Mouse (Mus musculus): ENCODE measurements around the gene Grip1. TPM values are rescaled to one million over a fixed set of nuclear protein-coding genes. Genes with fewer than 3 reads are reported as not detected.

Gene Grip1
- polyA plus RNA-seq, 1 experiment from 2014 or later: 0.86 TPM

DNA sequence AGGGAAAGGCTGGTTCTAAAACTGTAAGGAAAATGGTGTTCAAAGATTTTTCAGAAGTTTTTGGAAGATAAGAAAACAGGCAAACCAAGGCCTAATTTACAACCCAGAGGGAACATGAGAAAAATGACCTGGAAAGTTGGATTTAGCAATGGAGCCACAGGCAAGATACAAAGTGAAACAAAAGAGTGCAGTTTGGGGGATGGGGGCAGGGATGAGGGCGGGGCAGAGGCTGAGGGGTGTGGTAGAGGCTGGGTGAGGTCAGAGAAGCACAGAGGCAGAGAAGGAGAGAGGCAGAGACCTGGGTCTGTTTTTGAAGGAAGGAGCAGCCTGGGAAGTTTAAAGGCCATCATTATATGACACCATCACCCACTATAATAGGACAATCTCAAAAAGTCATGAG is 377.5 kb downstream of the Grip1 start:
- H3K36me3 ChIP-seq (replicated peaks; ENCODE audit: insufficient read depth, low read length): no peaks in the 10 kb centered on the region
- no peak for DNase-seq
- no peak overlapping the region for H3K4me3 ChIP-seq (ENCODE audit: low read depth, low read length)
- H3K27ac ChIP-seq (ENCODE audit: low read depth): no peak overlapping the region
- no peaks in the 10 kb centered on the region for H3K9me3 ChIP-seq (ENCODE audit: low read length)
- no peak overlapping the region for H3K9ac ChIP-seq (replicated peaks)
- 81% methylated on average over 1 of the region's 1 CpGs for WGBS (ENCODE audit: insufficient replicate concordance)
- H3K4me1 ChIP-seq (ENCODE audit: insufficient read depth): no peaks in the 10 kb centered on the region
- H3K4me2 ChIP-seq (ENCODE audit: low read depth, low read length): no peak overlapping the region
- ATAC-seq: no peak
- TF ChIP-seq EP300 (IDR thresholded peaks at IDR 0.05; ENCODE audit: low read depth) (no peak), CTCF (IDR thresholded peaks at IDR 0.05; ENCODE audit: low read depth) (no peak)
- no peaks in the 10 kb centered on the region for H3K27me3 ChIP-seq (ENCODE audit: insufficient read depth, low read length)

DNA sequence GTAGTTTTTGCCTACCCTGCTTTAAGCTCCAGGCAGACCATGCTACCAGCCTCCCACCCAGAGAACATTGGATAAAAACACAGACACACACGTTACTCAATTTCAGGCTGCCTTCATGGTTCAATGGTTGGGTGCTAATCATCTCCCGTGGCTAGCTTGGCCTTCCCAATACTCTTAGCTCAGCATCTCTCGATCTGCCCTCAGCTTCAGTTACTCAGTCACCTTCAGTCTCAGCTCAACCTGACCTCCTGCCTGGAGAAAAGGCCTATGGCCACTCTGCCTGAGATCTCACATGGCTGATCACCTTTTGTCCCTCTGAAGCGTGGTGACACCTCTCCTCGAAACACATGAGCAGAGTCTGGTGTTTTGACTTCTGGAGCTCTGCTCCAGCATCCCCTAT is 379.7 kb downstream of the Grip1 start:
- Histone ChIP-seq H3K4me3 (ENCODE audit: low read depth, low read length) (no peak overlapping the region), H3K36me3 (replicated peaks; ENCODE audit: insufficient read depth, low read length) (no peaks in the 10 kb centered on the region), H3K27ac (ENCODE audit: low read depth) (no peak overlapping the region), H3K9me3 (ENCODE audit: low read length) (no peaks in the 10 kb centered on the region), H3K4me2 (ENCODE audit: low read depth, low read length) (no peak overlapping the region), H3K27me3 (ENCODE audit: insufficient read depth, low read length) (no peaks in the 10 kb centered on the region), H3K4me1 (ENCODE audit: insufficient read depth) (no peaks in the 10 kb centered on the region), H3K9ac (replicated peaks) (no peak overlapping the region)
- TF ChIP-seq CTCF (IDR thresholded peaks at IDR 0.05; ENCODE audit: low read depth) (no peak), EP300 (IDR thresholded peaks at IDR 0.05; ENCODE audit: low read depth) (no peak)
- DNase-seq (no peak), ATAC-seq (no peak)
- WGBS (ENCODE audit: insufficient replicate concordance): 65% methylated on average over 5 of the region's 5 CpGs

DNA sequence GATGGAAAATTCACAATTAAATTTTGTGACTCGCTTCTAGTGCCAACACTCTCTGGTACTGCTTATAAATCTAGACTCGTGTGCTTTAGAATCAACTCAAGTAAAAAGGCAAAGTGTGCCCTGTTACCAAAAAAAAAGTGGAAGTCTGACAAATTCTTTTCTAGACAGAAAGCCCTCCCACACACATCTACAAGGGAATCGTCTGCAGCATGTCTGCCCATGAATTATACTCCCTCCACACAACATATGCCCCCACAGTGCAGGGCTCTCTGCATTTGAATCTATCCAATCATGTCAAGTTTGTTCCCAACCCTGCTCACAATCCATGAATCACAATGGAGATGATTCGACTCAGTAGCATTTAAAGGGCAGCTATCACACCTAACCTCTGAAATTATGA is 380.5 kb downstream of the Grip1 start:
- Histone ChIP-seq H3K4me1 (ENCODE audit: insufficient read depth) (no peaks in the 10 kb centered on the region), H3K27me3 (ENCODE audit: insufficient read depth, low read length) (no peaks in the 10 kb centered on the region), H3K9ac (replicated peaks) (no peak overlapping the region), H3K27ac (ENCODE audit: low read depth) (no peak overlapping the region), H3K4me2 (ENCODE audit: low read depth, low read length) (no peak overlapping the region), H3K4me3 (ENCODE audit: low read depth, low read length) (no peak overlapping the region), H3K9me3 (ENCODE audit: low read length) (no peaks in the 10 kb centered on the region), H3K36me3 (replicated peaks; ENCODE audit: insufficient read depth, low read length) (no peaks in the 10 kb centered on the region)
- no peak for DNase-seq
- no peak for TF ChIP-seq EP300 (IDR thresholded peaks at IDR 0.05; ENCODE audit: low read depth)
- no peak for TF ChIP-seq CTCF (IDR thresholded peaks at IDR 0.05; ENCODE audit: low read depth)
- ATAC-seq: no peak
- WGBS (ENCODE audit: insufficient replicate concordance): 71% methylated on average over 4 of the region's 4 CpGs

DNA sequence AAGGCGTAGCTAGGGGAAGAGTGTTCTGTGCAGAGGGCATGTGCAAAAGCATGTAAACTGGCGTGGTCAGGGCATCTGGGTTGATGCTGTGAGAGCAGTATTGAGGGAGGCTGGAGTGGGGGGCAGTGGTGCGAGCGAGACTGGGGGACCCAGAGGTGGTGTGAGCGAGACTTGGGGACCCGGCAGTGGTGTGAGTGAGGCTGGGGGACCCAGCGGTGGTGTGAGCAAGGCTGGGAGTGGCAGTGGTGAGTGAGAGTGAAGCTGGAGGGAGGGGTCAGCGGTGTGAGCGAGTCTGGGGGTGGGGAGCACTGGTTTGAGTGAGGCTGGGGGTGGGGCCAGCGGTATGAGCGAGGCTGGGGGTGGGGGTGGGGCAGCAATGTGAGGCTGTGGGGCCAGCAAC is 386.0 kb downstream of the Grip1 start:
- DNase-seq (no peak), ATAC-seq (no peak)
- Histone ChIP-seq H3K4me3 (ENCODE audit: low read depth, low read length) (no peak overlapping the region), H3K27ac (ENCODE audit: low read depth) (no peak overlapping the region), H3K36me3 (replicated peaks; ENCODE audit: insufficient read depth, low read length) (no peaks in the 10 kb centered on the region), H3K9me3 (ENCODE audit: low read length) (no peaks in the 10 kb centered on the region), H3K9ac (replicated peaks) (no peak overlapping the region), H3K27me3 (ENCODE audit: insufficient read depth, low read length) (no peaks in the 10 kb centered on the region), H3K4me1 (ENCODE audit: insufficient read depth) (no peaks in the 10 kb centered on the region), H3K4me2 (ENCODE audit: low read depth, low read length) (no peak overlapping the region)
- TF ChIP-seq EP300 (IDR thresholded peaks at IDR 0.05; ENCODE audit: low read depth) (no peak), CTCF (IDR thresholded peaks at IDR 0.05; ENCODE audit: low read depth) (no peak)
- WGBS (ENCODE audit: insufficient replicate concordance): 82% methylated on average over 11 of the region's 11 CpGs

DNA sequence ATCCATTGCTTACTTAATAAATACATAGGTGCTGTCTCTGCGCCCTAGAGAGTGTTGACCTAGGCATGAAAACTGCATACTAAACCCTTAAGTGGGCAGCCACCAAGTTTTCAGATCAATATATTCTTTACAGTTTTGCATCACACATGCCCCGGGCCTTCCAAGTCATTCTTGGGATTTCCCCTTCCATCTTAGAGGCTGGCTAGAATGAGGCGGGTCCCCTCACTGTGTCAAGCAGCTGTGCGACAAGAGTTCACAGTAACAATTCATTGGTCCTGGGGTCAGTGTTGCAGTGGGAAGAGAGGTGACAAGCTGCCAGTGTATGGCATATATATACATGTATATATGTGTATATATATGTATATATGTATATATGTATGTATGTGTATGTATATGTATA is 388.4 kb downstream of the Grip1 start:
- H3K4me2 ChIP-seq (ENCODE audit: low read depth, low read length): no peak overlapping the region
- no peak overlapping the region for H3K9ac ChIP-seq (replicated peaks)
- H3K4me3 ChIP-seq (ENCODE audit: low read depth, low read length): no peak overlapping the region
- H3K4me1 ChIP-seq (ENCODE audit: insufficient read depth): no peaks in the 10 kb centered on the region
- no peak for TF ChIP-seq CTCF (IDR thresholded peaks at IDR 0.05; ENCODE audit: low read depth)
- no peak for TF ChIP-seq EP300 (IDR thresholded peaks at IDR 0.05; ENCODE audit: low read depth)
- H3K36me3 ChIP-seq (replicated peaks; ENCODE audit: insufficient read depth, low read length): no peaks in the 10 kb centered on the region
- 81% methylated on average over 4 of the region's 4 CpGs for WGBS (ENCODE audit: insufficient replicate concordance)
- no peak overlapping the region for H3K27ac ChIP-seq (ENCODE audit: low read depth)
- ATAC-seq (no peak), DNase-seq (no peak)
- no peaks in the 10 kb centered on the region for H3K9me3 ChIP-seq (ENCODE audit: low read length)
- no peaks in the 10 kb centered on the region for H3K27me3 ChIP-seq (ENCODE audit: insufficient read depth, low read length)

DNA sequence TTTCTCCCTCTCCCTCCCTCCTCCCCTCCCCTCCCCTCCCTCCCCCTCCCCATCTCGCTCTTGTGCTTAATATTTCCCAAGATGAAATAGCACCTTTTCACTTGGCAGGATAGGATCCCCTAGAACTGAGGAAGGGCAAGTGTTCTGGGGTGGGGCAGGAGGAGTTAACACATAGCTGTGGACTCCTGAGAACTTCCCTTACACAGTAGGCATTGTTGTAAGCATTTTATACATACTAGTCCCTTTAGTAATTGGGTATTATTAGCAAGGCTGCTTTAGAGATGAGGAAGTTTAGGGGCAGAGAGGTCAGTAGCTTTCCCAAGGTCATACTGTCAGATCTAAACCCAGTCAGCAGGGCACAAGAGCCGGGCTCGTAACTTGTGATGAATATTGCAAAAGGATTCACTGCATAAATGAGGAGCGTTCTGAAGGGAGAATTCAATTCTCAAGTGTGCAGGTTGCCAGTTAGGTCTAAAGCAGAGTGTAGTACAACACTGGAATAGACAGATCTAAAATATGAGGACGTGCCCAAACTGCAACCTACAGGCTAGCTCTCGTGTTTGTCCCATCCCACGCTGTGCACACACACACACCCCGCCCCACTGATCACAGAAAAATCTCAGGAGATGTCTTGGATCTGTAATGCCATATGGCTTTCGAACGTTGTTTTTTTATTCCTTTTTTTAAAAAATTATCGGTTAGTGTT is 392.2 kb downstream of the Grip1 start:
- H3K9me3 ChIP-seq (ENCODE audit: low read length): no peaks in the 10 kb centered on the region
- H3K27me3 ChIP-seq (ENCODE audit: insufficient read depth, low read length): no peaks in the 10 kb centered on the region
- no peak overlapping the region for H3K4me3 ChIP-seq (ENCODE audit: low read depth, low read length)
- H3K4me1 ChIP-seq (ENCODE audit: insufficient read depth): no peaks in the 10 kb centered on the region
- WGBS (ENCODE audit: insufficient replicate concordance): 79% methylated on average over 11 of the region's 11 CpGs
- ATAC-seq (no peak), DNase-seq (no peak)
- no peaks in the 10 kb centered on the region for H3K36me3 ChIP-seq (replicated peaks; ENCODE audit: insufficient read depth, low read length)
- H3K4me2 ChIP-seq (ENCODE audit: low read depth, low read length): no peak overlapping the region
- H3K9ac ChIP-seq (replicated peaks): no peak overlapping the region
- H3K27ac ChIP-seq (ENCODE audit: low read depth): no peak overlapping the region
- TF ChIP-seq CTCF (IDR thresholded peaks at IDR 0.05; ENCODE audit: low read depth) (no peak), EP300 (IDR thresholded peaks at IDR 0.05; ENCODE audit: low read depth) (no peak)

Measured in liver, postnatal 0 days (tissue).